Mouse (Mus musculus): Measurements from ENCODE around the gene Plscr3. TPM values are rescaled to one million over a fixed set of nuclear protein-coding genes. Genes with fewer than 3 reads are reported as not detected.

Gene Plscr3
- total and polyA plus RNA-seq, 3 experiments = 4.6 to 26.0 TPM; not detected in 1

- TF ChIP-seq USF2 (IDR thresholded peaks at IDR 0.05; ENCODE audit: borderline replicate concordance in 1 of 2, insufficient read depth in 1 of 2, low read depth in 1 of 2, low read length in 2 of 2) (no peak), EP300 (IDR thresholded peaks at IDR 0.05; ENCODE audit: low read depth in 1 of 2, low read length in 2 of 2) (no peak), MYB (IDR thresholded peaks at IDR 0.05; ENCODE audit: low read depth, low read length) (no peak), NELFE (IDR thresholded peaks at IDR 0.05; ENCODE audit: low read depth, low read length) (peak; percentile 14; the same call in 1 of the 2 replicates), ZC3H11A (IDR thresholded peaks at IDR 0.05; ENCODE audit: low read depth, low read length) (0 out of 2 replicates have a peak, but pooled peaks have one; percentile 4), NRF1 (IDR thresholded peaks at IDR 0.05; ENCODE audit: insufficient read depth, low read depth, low read length, poor library complexity, severe bottlenecking) (0 out of 2 replicates have a peak, but pooled peaks have one; percentile 30), RAD21 (IDR thresholded peaks at IDR 0.05; ENCODE audit: low read depth, low read length) (peak; percentile 24), MAX (IDR thresholded peaks at IDR 0.05; ENCODE audit: low read length) (peak; percentile 44), MXI1 (IDR thresholded peaks at IDR 0.05; ENCODE audit: low read depth, low read length) (peak; percentile 81), UBTF (IDR thresholded peaks at IDR 0.05; ENCODE audit: borderline replicate concordance, insufficient read depth, low read depth, low read length) (no peak; the same call in 1 of the 2 replicates), ZKSCAN1 (IDR thresholded peaks at IDR 0.05; ENCODE audit: low read depth, low read length) (no peak), E2F4 (IDR thresholded peaks at IDR 0.05; ENCODE audit: borderline replicate concordance, low read depth, low read length) (no peak), KAT2A (conservative IDR thresholded peaks at IDR 0.05; ENCODE audit: low read depth, low read length) (no peak), RCOR1 (IDR thresholded peaks at IDR 0.05; ENCODE audit: low read depth, low read length) (no peak), ETS1 (IDR thresholded peaks at IDR 0.05; ENCODE audit: low read depth, low read length) (no peak), CTCF (IDR thresholded peaks at IDR 0.05 in 2 of 3, conservative IDR thresholded peaks at IDR 0.05 in 1 of 3; ENCODE audit: control insufficient read depth in 1 of 3, insufficient read depth in 1 of 3, low read depth in 2 of 3, low read length in 3 of 3, poor library complexity in 1 of 3, severe bottlenecking in 1 of 3) (peak in 2 of 3 experiments; percentile 62 to 74; a peak in 4 of 6 replicates), CHD1 (IDR thresholded peaks at IDR 0.05; ENCODE audit: low read depth, low read length) (no peak), BHLHE40 (IDR thresholded peaks at IDR 0.05; ENCODE audit: borderline replicate concordance, low read depth, low read length) (no peak), USF1 (IDR thresholded peaks at IDR 0.05; ENCODE audit: low read depth, low read length) (peak; percentile 53; the same call in 1 of the 2 replicates), JUND (IDR thresholded peaks at IDR 0.05; ENCODE audit: low read depth, low read length) (no peak)
These were observed 42.2 kb upstream of the Plscr3 start (continued) for GRCm38 (mm10) chr11:69803786-69804651.

- Histone ChIP-seq H3K27me3 (ENCODE audit: control insufficient read depth in 1 of 2, insufficient read depth in 2 of 2, low read length in 2 of 2) (no peaks in the 10 kb centered on the region; a peak in 1 of 4 replicates), H3K27ac (ENCODE audit: control insufficient read depth, low read depth, low read length) (no peak overlapping the region), H3K4me1 (ENCODE audit: control insufficient read depth in 1 of 2, insufficient read depth in 2 of 2, low read length in 2 of 2) (peaks cover 3 to 11% of the 10 kb centered on the region in 2 experiments; a peak in 3 of 4 replicates), H3K9ac (ENCODE audit: control insufficient read depth, low read depth, low read length, poor library complexity, severe bottlenecking) (peak overlapping the region; percentile 78; the same call in 1 of the 2 replicates), H3K36me3 (ENCODE audit: control insufficient read depth in 1 of 2, insufficient read depth in 2 of 2, low read length in 2 of 2) (peaks cover 0 to under 1% of the 10 kb centered on the region in 2 experiments; a peak in 2 of 4 replicates), H3K4me3 (ENCODE audit: control insufficient read depth in 1 of 2, insufficient read depth in 1 of 2, low read depth in 2 of 2, low read length in 2 of 2) (peak overlapping the region; percentile 70 to 89), H3K9me3 (replicated peaks; ENCODE audit: insufficient read depth, low read length) (no peaks in the 10 kb centered on the region), H3K79me2 (ENCODE audit: control insufficient read depth, insufficient read depth, low read length, poor library complexity) (peaks cover 8% of the 10 kb centered on the region; the same call in 1 of the 2 replicates)
- TF ChIP-seq MAX (IDR thresholded peaks at IDR 0.05; ENCODE audit: low read length) (no peak), ETS1 (IDR thresholded peaks at IDR 0.05; ENCODE audit: low read depth, low read length) (no peak), EP300 (IDR thresholded peaks at IDR 0.05; ENCODE audit: low read depth in 1 of 2, low read length in 2 of 2) (no peak), TAL1 (IDR thresholded peaks at IDR 0.05; ENCODE audit: low read length) (no peak), BHLHE40 (IDR thresholded peaks at IDR 0.05; ENCODE audit: borderline replicate concordance, low read depth, low read length) (no peak), POLR2AphosphoS2 (IDR thresholded peaks at IDR 0.05; ENCODE audit: low read length) (no peak), SIN3A (IDR thresholded peaks at IDR 0.05; ENCODE audit: low read length) (no peak), MXI1 (IDR thresholded peaks at IDR 0.05; ENCODE audit: low read depth, low read length) (no peak), RCOR1 (IDR thresholded peaks at IDR 0.05; ENCODE audit: low read depth, low read length) (no peak), MYB (IDR thresholded peaks at IDR 0.05; ENCODE audit: low read depth, low read length) (no peak), ZKSCAN1 (IDR thresholded peaks at IDR 0.05; ENCODE audit: low read depth, low read length) (no peak), USF2 (IDR thresholded peaks at IDR 0.05; ENCODE audit: borderline replicate concordance in 1 of 2, insufficient read depth in 1 of 2, low read depth in 1 of 2, low read length in 2 of 2) (no peak)
- no peak for DNase-seq (ENCODE audit: low read depth, low spot score)
These were observed 41.6 kb upstream of the Plscr3 start for GRCm38 (mm10) chr11:69804652-69804940.

Data from MEL (cell line).